17 mouse cellular contexts compared by ENCODE assay signal in the genomic region with DNA sequence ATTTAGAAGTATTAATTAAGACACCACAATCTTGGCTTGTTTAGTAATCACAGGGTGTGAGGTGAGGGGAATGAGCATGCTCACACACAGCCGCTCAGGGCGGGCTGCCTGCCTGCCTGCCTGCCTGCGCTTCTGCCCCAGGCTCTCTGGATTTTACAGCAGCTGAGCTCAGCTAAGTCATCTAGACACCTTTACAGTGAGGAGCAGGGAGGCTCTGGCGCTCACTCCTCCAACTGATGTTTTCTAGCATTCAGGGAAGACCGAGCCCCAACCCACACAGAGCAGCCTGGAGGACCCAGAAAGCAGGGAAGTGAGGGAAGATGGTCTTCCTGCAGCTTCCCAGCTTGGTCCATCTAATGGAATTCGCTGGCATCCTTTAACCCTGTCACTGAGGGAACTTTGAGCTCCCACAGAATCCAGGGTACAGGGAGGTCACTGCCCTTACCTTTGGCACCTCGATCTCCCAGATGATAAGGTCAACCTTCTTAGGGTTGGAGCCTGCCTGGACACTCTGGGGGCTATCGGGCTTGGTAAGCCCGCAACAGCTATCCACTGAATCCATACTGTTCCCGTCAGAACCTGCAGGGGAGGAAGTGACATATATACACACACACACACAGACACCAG. TPM values are rescaled to one million over a fixed set of nuclear protein-coding genes. Genes with fewer than 3 reads are reported as not detected.
DNase-seq lines count a peak whose midpoint lies in the region; ATAC-seq and TF ChIP-seq lines count a peak whose summit lies in the region.
"Had no signal": no experiment of that assay in that cellular context is flagged by ENCODE, and none has a peak within 500 bp of the region (broad histone marks: within the 10 kb centered on the region; RNA-seq: fewer than 3 reads in every experiment).

No protein-coding gene starts in this region.

- TF ChIP-seq POLR2A in lung, adult 2 months (IDR thresholded peaks at IDR 0.05; ENCODE audit: borderline replicate concordance, extremely low read depth, low read depth, low read length) = no peak

- no peak overlapping the region for H3K4me2 ChIP-seq in forebrain, embryonic 16.5 days (ENCODE audit: low read length)
- peak overlapping the region; percentile 56 for H3K4me2 ChIP-seq in heart, embryonic 15.5 days
- H3K4me2 ChIP-seq in kidney, embryonic 16.5 days (replicated peaks; ENCODE audit: low read depth, low read length) = no peak overlapping the region
- H3K4me2 ChIP-seq: hindbrain, embryonic 15.5 days; midbrain, embryonic 12.5 days had no signal

- H3K4me3 ChIP-seq in forebrain, embryonic 16.5 days (replicated peaks; ENCODE audit: low read length) = no peak overlapping the region
- no peak overlapping the region for H3K4me3 ChIP-seq in forebrain, embryonic 10.5 days
- peak overlapping the region; percentile 29 for H3K4me3 ChIP-seq in heart, embryonic 15.5 days
- no peak overlapping the region for H3K4me3 ChIP-seq in kidney, embryonic 16.5 days (ENCODE audit: low read length)
- no peak overlapping the region for H3K4me3 ChIP-seq in brown adipose tissue, adult 24 weeks (ENCODE audit: insufficient read depth, low read depth, low read length)
- no peak overlapping the region for H3K4me3 ChIP-seq in lung, adult 2 months (replicated peaks; ENCODE audit: extremely low read depth, low read depth, low read length)
- H3K4me3 ChIP-seq: hindbrain, embryonic 15.5 days; midbrain, embryonic 12.5 days had no signal

- no peak overlapping the region for H3K27ac ChIP-seq in forebrain, embryonic 16.5 days (ENCODE audit: low read length)
- H3K27ac ChIP-seq in forebrain, embryonic 10.5 days = no peak overlapping the region
- H3K27ac ChIP-seq in heart, embryonic 15.5 days = peak overlapping the region; percentile 91
- no peak overlapping the region for H3K27ac ChIP-seq in kidney, embryonic 16.5 days (ENCODE audit: low read length)
- H3K27ac ChIP-seq in brown adipose tissue, adult 24 weeks (replicated peaks; ENCODE audit: low read depth, low read length) = peak overlapping the region; percentile 81
- H3K27ac ChIP-seq: hindbrain, embryonic 15.5 days; midbrain, embryonic 12.5 days had no signal

- no peaks in the 10 kb centered on the region for H3K9me3 ChIP-seq in forebrain, embryonic 16.5 days (ENCODE audit: control insufficient read depth, low read length)
- H3K9me3 ChIP-seq in forebrain, embryonic 10.5 days = no peaks in the 10 kb centered on the region
- no peaks in the 10 kb centered on the region for H3K9me3 ChIP-seq in heart, embryonic 15.5 days (replicated peaks)
- H3K9me3 ChIP-seq in kidney, embryonic 16.5 days (ENCODE audit: low read length) = no peaks in the 10 kb centered on the region
- H3K9me3 ChIP-seq: hindbrain, embryonic 15.5 days; midbrain, embryonic 12.5 days had no signal

- TF ChIP-seq CTCF in lung, adult 2 months (IDR thresholded peaks at IDR 0.05; ENCODE audit: insufficient read depth, low read length) = no peak

- 0 out of 2 replicates have a peak overlapping the region, but pooled peaks have one; percentile 10 for H3K9ac ChIP-seq in forebrain, embryonic 16.5 days (replicated peaks; ENCODE audit: low read depth, low read length)
- H3K9ac ChIP-seq in heart, embryonic 15.5 days = peak overlapping the region; percentile 49
- H3K9ac ChIP-seq in kidney, embryonic 16.5 days (replicated peaks; ENCODE audit: low read length) = no peak overlapping the region
- H3K9ac ChIP-seq: hindbrain, embryonic 15.5 days; midbrain, embryonic 12.5 days had no signal

- H3K27me3 ChIP-seq in forebrain, embryonic 16.5 days (replicated peaks; ENCODE audit: control insufficient read depth, insufficient read depth, low read length) = no peaks in the 10 kb centered on the region
- no peaks in the 10 kb centered on the region for H3K27me3 ChIP-seq in forebrain, embryonic 10.5 days (ENCODE audit: poor library complexity, severe bottlenecking)
- no peaks in the 10 kb centered on the region for H3K27me3 ChIP-seq in heart, embryonic 15.5 days
- H3K27me3 ChIP-seq in kidney, embryonic 16.5 days (ENCODE audit: insufficient read depth, low read length) = no peaks in the 10 kb centered on the region
- H3K27me3 ChIP-seq: hindbrain, embryonic 15.5 days; midbrain, embryonic 12.5 days had no signal

- ATAC-seq in forebrain, embryonic 16.5 days = no peak
- ATAC-seq in heart, embryonic 15.5 days (replicated peaks; ENCODE audit: insufficient number of reproducible peaks, insufficient read depth, low FRiP score, low read depth) = no peak
- ATAC-seq in kidney, embryonic 16.5 days (ENCODE audit: low FRiP score, low TSS enrichment) = no peak

- H3K4me1 ChIP-seq in forebrain, embryonic 16.5 days (replicated peaks; ENCODE audit: control insufficient read depth, insufficient read depth, low read length) = 0 out of 2 replicates have a peak, but pooled peaks cover 2% of the 10 kb centered on the region
- peaks cover 10% of the 10 kb centered on the region for H3K4me1 ChIP-seq in forebrain, embryonic 10.5 days
- H3K4me1 ChIP-seq in heart, embryonic 15.5 days (replicated peaks) = peaks cover 56% of the 10 kb centered on the region
- no peaks in the 10 kb centered on the region for H3K4me1 ChIP-seq in kidney, embryonic 16.5 days (ENCODE audit: insufficient read depth, low read length)
- H3K4me1 ChIP-seq in brown adipose tissue, adult 24 weeks (ENCODE audit: control insufficient read depth, insufficient read depth, insufficient read length, low read length) = peaks cover 9% of the 10 kb centered on the region
- no peaks in the 10 kb centered on the region for H3K4me1 ChIP-seq in lung, adult 2 months (ENCODE audit: control insufficient read depth, insufficient read depth, low read length)
- H3K4me1 ChIP-seq: midbrain, embryonic 12.5 days had no signal

- no peak for DNase-seq in forebrain, embryonic 10.5 days (ENCODE audit: extremely low spot score, low spot score)
- DNase-seq in heart, postnatal 4 days = no peak
- DNase-seq in kidney, postnatal 36 days = peak; percentile 29 to 49
- no peak for DNase-seq in lung, adult 2 months
- DNase-seq: cerebellum, adult 9-10 months; gastrocnemius, postnatal 36 days; kidney, postnatal 10 days; lung, adult 18-20 months; lung, postnatal 4 days; right cerebral cortex, postnatal 14 days; thymus, postnatal 25 days had no signal

- 84% methylated on average over 10 of the region's 10 CpGs for WGBS in forebrain, embryonic 16.5 days
- WGBS in forebrain, embryonic 10.5 days = 91% methylated on average over 10 of the region's 10 CpGs
- WGBS in heart, embryonic 15.5 days = 45% methylated on average over 10 of the region's 10 CpGs
- WGBS in kidney, embryonic 16.5 days = 85% methylated on average over 10 of the region's 10 CpGs
- WGBS in lung, adult 2 months = 84% methylated on average over 10 of the region's 10 CpGs

- H3K36me3 ChIP-seq in forebrain, embryonic 16.5 days (ENCODE audit: control insufficient read depth, insufficient read depth) = peaks cover 12% of the 10 kb centered on the region
- H3K36me3 ChIP-seq in forebrain, embryonic 10.5 days (replicated peaks) = peaks cover 83% of the 10 kb centered on the region
- H3K36me3 ChIP-seq in heart, embryonic 15.5 days = peaks cover 38% of the 10 kb centered on the region
- peaks cover 27% of the 10 kb centered on the region for H3K36me3 ChIP-seq in kidney, embryonic 16.5 days (ENCODE audit: insufficient read depth, low read length)

RNA-seq across cellular contexts. Expression of gene Akap1, which starts 23.5 kb away (rescaled TPM):
- polyA plus RNA-seq in forebrain, embryonic 16.5 days (2015; fragmentation: Nextera tagmentation; extraction: Ambion mirVana) = 37.5 and 40.7 TPM in 2 replicates
- polyA plus RNA-seq in forebrain, embryonic 10.5 days (2016; fragmentation: Nextera tagmentation; extraction: Ambion mirVana) = 16.6 and 19.2 TPM in 2 replicates
- polyA plus RNA-seq in heart, embryonic 15.5 days (2015; fragmentation: Nextera tagmentation; extraction: Ambion mirVana) = 44.2 and 45.8 TPM in 2 replicates
- 100 to 1,000 TPM; 105 TPM for total RNA-seq in heart, postnatal 4 days (2021)
- 23.7 and 24.3 TPM in 2 replicates for polyA plus RNA-seq in kidney, embryonic 16.5 days (2015; fragmentation: Nextera tagmentation; extraction: Ambion mirVana)
- 102 and 114 TPM in 2 replicates for polyA plus RNA-seq in brown adipose tissue, adult 24 weeks (2012; ENCODE audit: insufficient read depth, insufficient read length, missing spikeins)
- 22.3 and 32.2 TPM in 2 replicates for polyA plus RNA-seq in lung, adult 2 months (2012; rRNA removed)

Comparison
In these comparisons a context has a peak if more than half of its experiments do, and no peak if none do; other contexts are left out.
1. H3K27ac ChIP-seq: peak in heart, embryonic 15.5 days (single experiment) and brown adipose tissue, adult 24 weeks (single experiment); none in forebrain, embryonic 16.5 days (single experiment), forebrain, embryonic 10.5 days (single experiment) and kidney, embryonic 16.5 days (single experiment).
2. DNase-seq: peak in kidney, postnatal 36 days (2 of 2); none in forebrain, embryonic 10.5 days (single experiment), heart, postnatal 4 days (single experiment) and lung, adult 2 months (single experiment).